In genomic region chr15:97412308-97412707, GRCm38 (mm10) we compare ENCODE assay signal across 35 mouse cellular contexts.
"Had no signal": no experiment of that assay in that cellular context is flagged by ENCODE, and none has a peak within 500 bp of the region (broad histone marks: within the 10 kb centered on the region; RNA-seq: fewer than 3 reads in every experiment).

No protein-coding gene starts in this region.

- H3K4me2 ChIP-seq: heart, embryonic 11.5 days; heart, embryonic 12.5 days; heart, embryonic 13.5 days; heart, embryonic 15.5 days; hindbrain, embryonic 12.5 days; hindbrain, embryonic 13.5 days; hindbrain, embryonic 14.5 days; hindbrain, embryonic 15.5 days; intestine, embryonic 15.5 days; kidney, embryonic 15.5 days had no signal

- H3K27ac ChIP-seq: heart, embryonic 10.5 days; heart, embryonic 13.5 days; heart, embryonic 15.5 days; hindbrain, embryonic 10.5 days; hindbrain, embryonic 12.5 days; hindbrain, embryonic 13.5 days; hindbrain, embryonic 14.5 days; hindbrain, embryonic 15.5 days; hindbrain, postnatal 0 days; intestine, embryonic 15.5 days; kidney, embryonic 15.5 days; kidney, postnatal 0 days; layer of hippocampus, adult 2 months had no signal

- ATAC-seq: hindbrain, embryonic 16.5 days; hindbrain, postnatal 0 days; inflammation-experienced regulatory T-cells, adult 6 months; intestine, embryonic 15.5 days; intestine, embryonic 16.5 days; intestine, postnatal 0 days had no signal

- DNase-seq: heart, postnatal 10 days; heart, postnatal 14 days; heart, postnatal 36 days; heart, postnatal 4 days; kidney, adult 11 months; kidney, adult 18-20 months; kidney, adult 2 months; kidney, adult 8-10 months; kidney, adult 9 months; kidney, postnatal 10 days; kidney, postnatal 14 days; kidney, postnatal 25 days; kidney, postnatal 36 days; kidney, postnatal 4 days; layer of hippocampus, adult 9-11 months; layer of hippocampus, postnatal 36 days had no signal

- H3K4me1 ChIP-seq: heart, embryonic 10.5 days; heart, embryonic 12.5 days; heart, embryonic 13.5 days; heart, embryonic 15.5 days; hindbrain, embryonic 10.5 days; hindbrain, embryonic 12.5 days; hindbrain, embryonic 13.5 days; hindbrain, embryonic 15.5 days; kidney, embryonic 15.5 days had no signal

- H3K27me3 ChIP-seq: heart, embryonic 12.5 days; hindbrain, embryonic 12.5 days; hindbrain, embryonic 13.5 days; hindbrain, embryonic 15.5 days; intestine, embryonic 15.5 days; kidney, embryonic 15.5 days had no signal

- H3K4me3 ChIP-seq: heart, embryonic 10.5 days; heart, embryonic 12.5 days; heart, embryonic 13.5 days; heart, embryonic 15.5 days; hindbrain, embryonic 10.5 days; hindbrain, embryonic 12.5 days; hindbrain, embryonic 13.5 days; hindbrain, embryonic 15.5 days; intestine, embryonic 15.5 days; kidney, embryonic 15.5 days; layer of hippocampus, adult 2 months had no signal

- H3K36me3 ChIP-seq: heart, embryonic 10.5 days; heart, embryonic 12.5 days; heart, embryonic 13.5 days; heart, embryonic 15.5 days; hindbrain, embryonic 10.5 days; hindbrain, embryonic 12.5 days; hindbrain, embryonic 13.5 days; hindbrain, embryonic 15.5 days; intestine, embryonic 15.5 days; kidney, embryonic 15.5 days had no signal

- H3K9ac ChIP-seq: heart, embryonic 12.5 days; heart, embryonic 13.5 days; heart, embryonic 15.5 days; hindbrain, embryonic 12.5 days; hindbrain, embryonic 13.5 days; hindbrain, embryonic 14.5 days; hindbrain, embryonic 15.5 days; intestine, embryonic 15.5 days; kidney, embryonic 15.5 days had no signal

- H3K9me3 ChIP-seq: heart, embryonic 10.5 days; heart, embryonic 15.5 days; hindbrain, embryonic 12.5 days; hindbrain, embryonic 13.5 days; hindbrain, embryonic 15.5 days; intestine, embryonic 15.5 days; kidney, embryonic 15.5 days had no signal
